Mouse (Mus musculus) limb, embryonic 15.5 days (tissue): ENCODE results near the gene Mrps34. TPM values are rescaled to one million over a fixed set of nuclear protein-coding genes. Genes with fewer than 3 reads are reported as not detected.
"Not testable (repeated sequence)": the region's sequence is repeated elsewhere in the genome, so short reads cannot be mapped to it uniquely, and the experiment has no call there.

ENCODE experiments used
- ATAC-seq: fragments of 200-750 bp; cut with Nextera tagmentation; 2 replicates; pipeline ENCODE4 v1.8.0; 2017; ENCODE audit warnings: low read depth, moderate TSS enrichment; ENCODE audit not compliant: insufficient number of reproducible peaks, low FRiP score, low TSS enrichment
- H3K27ac ChIP-seq: fragments of 300-500 bp; sonication (generic); 2 replicates; pipeline ENCODE4 v1.5.1; 2015; ENCODE audit warnings: moderate library complexity, mild to moderate bottlenecking, inconsistent platforms
- H3K27me3 ChIP-seq: fragments of 300-500 bp; sonication (generic); 2 replicates; pipeline ENCODE4 v1.6.1; 2015; ENCODE audit warnings: inconsistent platforms
- H3K36me3 ChIP-seq: fragments of 300-500 bp; sonication (generic); 2 replicates; pipeline ENCODE4 v1.6.1; 2015; ENCODE audit warnings: inconsistent platforms
- H3K4me1 ChIP-seq: fragments of 300-500 bp; sonication (generic); 2 replicates; pipeline ENCODE4 v1.6.1; 2015; ENCODE audit warnings: inconsistent platforms
- H3K4me2 ChIP-seq: fragments of 300-500 bp; sonication (generic); 2 replicates; pipeline ENCODE4 v1.6.1; 2015; ENCODE audit warnings: mild to moderate bottlenecking, inconsistent platforms
- H3K4me3 ChIP-seq: fragments of 300-500 bp; sonication (generic); 2 replicates; pipeline ENCODE4 v1.5.1; 2015; ENCODE audit warnings: mild to moderate bottlenecking, inconsistent platforms
- H3K9ac ChIP-seq: fragments of 300-500 bp; sonication (generic); 2 replicates; pipeline ENCODE4 v1.6.1; 2015; ENCODE audit warnings: inconsistent platforms
- H3K9me3 ChIP-seq: fragments of 300-500 bp; sonication (generic); 2 replicates; pipeline ENCODE4 v1.6.1; 2016; ENCODE audit warnings: inconsistent platforms
- WGBS: fragments of 180-500 bp; shearing (Covaris S2); methylation state at CpG from one replicate; pipeline ENCODE4 v1.1.7; 2015; 5-methylcytosine and 5-hydroxymethylcytosine counted together
- polyA plus RNA-seq: library from polyadenylated mRNA; unstranded; fragments of >200 nt; fragmentation: Nextera tagmentation; extraction: Ambion mirVana; gene quantifications from 2 replicates; pipeline ENCODE4 v1.2.1, GENCODE M21; 2015

Gene Mrps34
- polyA plus RNA-seq, 1 experiment from 2014 or later: 81.9 TPM

DNA sequence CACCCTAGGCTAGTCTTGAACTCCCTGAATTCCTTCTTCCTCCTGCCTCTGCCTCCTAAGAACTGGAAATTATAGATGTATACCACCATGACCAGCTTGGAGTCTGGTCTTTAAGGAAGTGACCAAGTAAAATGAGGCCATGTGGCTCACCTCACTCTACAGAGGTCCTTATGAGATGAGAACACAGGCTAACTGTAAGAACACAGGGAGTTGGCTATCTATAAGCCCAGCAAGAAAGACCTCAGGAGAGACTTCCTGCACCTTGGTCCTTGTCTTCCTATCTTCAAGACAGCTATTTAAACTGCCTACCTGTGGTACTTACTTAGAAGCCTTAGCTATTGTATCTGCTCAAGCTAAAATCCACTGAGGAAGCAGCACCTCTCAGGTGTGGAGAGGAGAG lies 19.1 kb downstream of the Mrps34 start:
- no peaks in the 10 kb centered on the region for H3K9me3 ChIP-seq
- ATAC-seq: no peak
- no peak overlapping the region for H3K27ac ChIP-seq
- no peaks in the 10 kb centered on the region for H3K27me3 ChIP-seq
- H3K9ac ChIP-seq: no peak overlapping the region
- no peak overlapping the region for H3K4me3 ChIP-seq
- H3K36me3 ChIP-seq: peaks cover 97% of the 10 kb centered on the region
- H3K4me2 ChIP-seq: no peak overlapping the region
- no peaks in the 10 kb centered on the region for H3K4me1 ChIP-seq

DNA sequence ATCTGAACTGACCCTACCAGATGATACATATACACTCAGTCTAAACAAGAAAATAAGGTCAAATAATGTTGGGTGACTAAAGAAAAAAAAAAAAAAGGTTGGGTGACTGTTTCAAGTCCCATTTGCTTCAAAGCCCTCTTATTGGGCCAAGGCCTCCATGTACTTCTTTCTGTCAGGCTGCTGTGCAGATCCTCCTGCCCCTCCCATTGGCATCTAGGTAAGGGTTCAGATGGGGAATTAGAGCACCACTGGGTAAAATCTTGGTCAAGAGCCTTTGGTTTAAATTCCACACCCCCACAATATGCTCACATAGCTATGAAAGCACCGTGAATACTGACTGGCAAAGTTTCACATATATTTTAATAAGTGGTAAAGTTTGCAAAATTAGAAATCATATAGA lies 28.3 kb downstream of the Mrps34 start:
- Histone ChIP-seq H3K36me3 (peaks cover 91% of the 10 kb centered on the region), H3K27me3 (no peaks in the 10 kb centered on the region), H3K27ac (no peak overlapping the region), H3K4me3 (no peak overlapping the region), H3K4me1 (no peaks in the 10 kb centered on the region), H3K4me2 (no peak overlapping the region), H3K9ac (no peak overlapping the region), H3K9me3 (no peaks in the 10 kb centered on the region)
- 93% methylated on average over 1 of the region's 1 CpGs for WGBS
- no peak for ATAC-seq

- no peak overlapping the region for H3K9ac ChIP-seq
- H3K4me1 ChIP-seq: peaks cover 8% of the 10 kb centered on the region; the same call in 1 of the 2 replicates
- ATAC-seq: no peak
- 61% methylated on average over 1 of the region's 1 CpGs for WGBS
- no peaks in the 10 kb centered on the region for H3K9me3 ChIP-seq
- peaks cover 35% of the 10 kb centered on the region for H3K36me3 ChIP-seq
- no peaks in the 10 kb centered on the region for H3K27me3 ChIP-seq
- no peak overlapping the region for H3K4me3 ChIP-seq
- H3K4me2 ChIP-seq: no peak overlapping the region
- H3K27ac ChIP-seq: no peak overlapping the region
These were observed 34.6 kb downstream of the Mrps34 start for GRCm38 (mm10) chr17:24929506-24929905.

DNA sequence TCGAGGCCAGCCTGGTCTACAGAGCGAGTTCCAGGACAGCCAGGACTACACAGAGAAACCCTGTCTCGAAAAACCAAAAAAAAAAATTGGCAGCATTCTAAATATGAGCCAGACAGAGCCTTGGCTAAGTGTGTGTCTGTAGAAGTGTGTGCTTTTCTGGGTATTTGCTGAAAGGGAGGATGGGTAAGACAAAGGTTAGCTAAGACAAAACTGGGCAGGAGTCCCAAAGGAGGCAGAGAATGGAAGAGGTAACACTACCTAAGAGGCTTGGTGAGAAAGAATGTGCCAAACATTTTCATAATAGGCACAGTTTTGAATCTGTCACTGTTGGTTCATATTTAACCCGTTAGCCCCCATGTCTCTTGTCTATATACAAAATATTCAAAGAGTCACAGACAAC lies 37.5 kb downstream of the Mrps34 start:
- no peak for ATAC-seq
- WGBS: 94% methylated on average over 4 of the region's 4 CpGs
- no peak overlapping the region for H3K4me2 ChIP-seq
- no peak overlapping the region for H3K4me3 ChIP-seq
- H3K27ac ChIP-seq: no peak overlapping the region
- no peaks in the 10 kb centered on the region for H3K9me3 ChIP-seq
- H3K9ac ChIP-seq: no peak overlapping the region
- H3K27me3 ChIP-seq: no peaks in the 10 kb centered on the region
- H3K4me1 ChIP-seq: peaks cover 22% of the 10 kb centered on the region
- peaks cover 12% of the 10 kb centered on the region for H3K36me3 ChIP-seq

DNA sequence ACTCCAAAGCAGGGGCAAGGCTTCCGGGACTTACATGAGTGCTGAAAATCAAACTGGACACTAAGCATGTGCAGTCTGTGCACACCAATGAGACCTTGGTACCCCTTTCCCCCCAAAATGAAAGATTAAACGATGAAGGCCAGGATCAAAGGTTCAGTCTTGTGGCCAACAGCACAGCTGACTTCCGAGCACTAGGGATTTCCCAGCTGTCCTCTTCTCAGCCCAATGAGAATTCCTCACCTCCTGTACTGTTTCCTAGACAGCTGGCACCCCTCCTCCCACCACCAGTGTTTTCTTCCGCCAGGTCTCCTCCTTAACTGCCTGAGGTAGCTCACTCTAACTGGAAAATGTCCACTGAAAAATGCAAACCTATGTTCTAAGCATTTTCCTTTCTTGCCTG lies 38.2 kb downstream of the Mrps34 start:
- Histone ChIP-seq H3K27me3 (no peaks in the 10 kb centered on the region), H3K4me3 (no peak overlapping the region), H3K27ac (no peak overlapping the region), H3K36me3 (peaks cover 6% of the 10 kb centered on the region; the same call in 1 of the 2 replicates), H3K4me2 (no peak overlapping the region), H3K9me3 (no peaks in the 10 kb centered on the region), H3K4me1 (peaks cover 22% of the 10 kb centered on the region), H3K9ac (no peak overlapping the region)
- no peak for ATAC-seq
- 74% methylated on average over 4 of the region's 4 CpGs for WGBS

DNA sequence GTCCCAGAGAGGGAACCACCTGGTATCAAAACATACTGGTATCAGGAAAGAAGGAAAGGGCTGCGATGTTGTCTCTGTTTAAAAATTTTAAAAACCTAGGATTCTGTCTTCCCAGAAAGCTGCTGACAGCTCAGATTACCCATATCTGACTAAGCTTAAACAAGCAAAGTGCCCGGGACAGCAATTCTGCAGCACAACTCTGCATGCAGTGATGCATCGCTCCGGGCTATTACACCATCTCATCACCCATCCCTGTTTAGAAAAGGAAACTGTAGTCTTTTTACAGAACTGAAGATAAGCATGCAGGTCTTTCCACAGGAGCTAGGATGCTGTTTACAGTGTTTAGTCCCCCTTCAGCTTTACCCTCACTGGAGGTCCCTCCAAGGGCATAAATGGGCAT lies 40.0 kb downstream of the Mrps34 start:
- peaks cover 22% of the 10 kb centered on the region for H3K4me1 ChIP-seq
- H3K36me3 ChIP-seq: peaks cover 6% of the 10 kb centered on the region; the same call in 1 of the 2 replicates
- no peaks in the 10 kb centered on the region for H3K9me3 ChIP-seq
- no peak overlapping the region for H3K27ac ChIP-seq
- peak overlapping the region; percentile 80; the same call in 1 of the 2 replicates for H3K9ac ChIP-seq
- WGBS: 79% methylated on average over 4 of the region's 4 CpGs
- peak overlapping the region; percentile 67; the same call in 1 of the 2 replicates for H3K4me2 ChIP-seq
- H3K27me3 ChIP-seq: no peaks in the 10 kb centered on the region
- no peak for ATAC-seq
- H3K4me3 ChIP-seq: peak overlapping the region; percentile 74

GRCm38 (mm10) chr17:24935666-24936065 lies 40.8 kb downstream of the Mrps34 start:
- ATAC-seq: no peak
- Histone ChIP-seq H3K9ac (peak overlapping the region; percentile 80), H3K36me3 (peaks cover 6% of the 10 kb centered on the region; the same call in 1 of the 2 replicates), H3K4me2 (peak overlapping the region; percentile 67), H3K27ac (no peak overlapping the region), H3K4me3 (peak overlapping the region; percentile 74), H3K9me3 (no peaks in the 10 kb centered on the region), H3K4me1 (peaks cover 22% of the 10 kb centered on the region), H3K27me3 (no peaks in the 10 kb centered on the region)

DNA sequence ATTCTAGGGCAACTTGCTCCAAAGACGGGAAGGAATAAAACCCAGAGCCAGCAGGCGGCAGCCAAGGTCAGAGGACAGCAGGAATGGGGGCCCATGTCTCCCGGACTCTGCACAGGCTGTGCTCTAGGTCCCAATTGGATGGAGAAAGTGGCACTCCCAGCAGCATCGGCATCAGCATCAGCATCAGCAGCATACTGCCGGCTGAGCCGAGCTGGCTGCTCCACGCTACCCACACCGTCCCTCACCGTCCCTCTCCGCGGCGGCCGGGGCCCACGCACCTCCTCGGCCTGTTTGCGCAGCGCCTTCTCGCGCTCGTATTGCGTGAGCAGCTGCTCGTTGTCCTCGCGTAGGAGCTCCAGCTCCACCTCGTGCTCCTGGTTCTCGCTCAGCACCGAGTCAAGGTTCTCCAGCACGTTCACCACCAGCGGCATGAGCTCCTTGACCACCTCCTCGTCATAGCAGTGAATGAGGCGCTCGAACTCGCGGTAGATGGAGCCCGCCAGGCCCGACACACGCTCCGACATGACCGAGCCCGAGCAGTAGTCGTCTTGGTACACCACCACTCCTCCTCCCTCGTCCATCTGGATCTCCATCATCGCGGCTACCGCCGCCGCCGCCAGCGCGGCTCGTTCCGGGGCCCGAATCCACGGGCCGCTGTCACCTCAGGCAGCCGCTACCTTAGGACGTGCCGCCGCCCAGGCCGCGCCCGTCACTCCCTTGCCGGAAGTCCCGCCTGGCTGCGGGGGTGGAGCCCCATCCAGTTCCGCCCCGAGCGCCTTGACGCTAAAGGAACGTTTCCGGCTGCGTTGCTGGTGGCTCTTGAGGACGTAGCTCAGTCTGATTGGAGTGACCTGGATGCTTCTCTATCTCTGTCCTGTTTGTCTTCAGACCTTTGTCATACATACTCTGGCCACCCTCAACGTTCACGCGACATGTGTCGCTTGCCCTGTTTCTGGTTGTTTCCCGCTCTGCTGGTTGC lies 41.6 kb downstream of the Mrps34 start, which contains the start of gene Mapk8ip3:
Gene Mapk8ip3, minus strand, starts transcription at position 719 of the 979 bp plus-strand sequence.
- peak within 1 kb of the TSS; percentile 74 for H3K4me3 ChIP-seq
- H3K27me3 ChIP-seq: no peaks in the 10 kb centered on the region
- peak within 1 kb of the TSS; percentile 82 for H3K27ac ChIP-seq
- H3K4me2 ChIP-seq: peak within 1 kb of the TSS; percentile 67
- under 1% methylated on average over 78 of the region's 78 CpGs for WGBS
- H3K4me1 ChIP-seq: peaks cover 22% of the 10 kb centered on the region
- no peaks in the 10 kb centered on the region for H3K9me3 ChIP-seq
- peaks cover 6% of the 10 kb centered on the region; the same call in 1 of the 2 replicates for H3K36me3 ChIP-seq
- ATAC-seq: peak; percentile 93
- H3K9ac ChIP-seq: peak within 1 kb of the TSS; percentile 80

- H3K4me3 ChIP-seq: peak overlapping the region; percentile 74
- H3K9me3 ChIP-seq: no peaks in the 10 kb centered on the region
- ATAC-seq: peak; percentile 20; the same call in 1 of the 2 replicates
- peak overlapping the region; percentile 67 for H3K4me2 ChIP-seq
- peak overlapping the region; percentile 82 for H3K27ac ChIP-seq
- H3K27me3 ChIP-seq: no peaks in the 10 kb centered on the region
- no peak overlapping the region for H3K9ac ChIP-seq
- 0 out of 2 replicates have a peak, but pooled peaks cover 8% of the 10 kb centered on the region for H3K36me3 ChIP-seq
- H3K4me1 ChIP-seq: peaks cover 22% of the 10 kb centered on the region
- WGBS: 47% methylated on average over 6 of the region's 6 CpGs
These were observed 42.4 kb downstream of the Mrps34 start for GRCm38 (mm10) chr17:24937266-24937665.

DNA sequence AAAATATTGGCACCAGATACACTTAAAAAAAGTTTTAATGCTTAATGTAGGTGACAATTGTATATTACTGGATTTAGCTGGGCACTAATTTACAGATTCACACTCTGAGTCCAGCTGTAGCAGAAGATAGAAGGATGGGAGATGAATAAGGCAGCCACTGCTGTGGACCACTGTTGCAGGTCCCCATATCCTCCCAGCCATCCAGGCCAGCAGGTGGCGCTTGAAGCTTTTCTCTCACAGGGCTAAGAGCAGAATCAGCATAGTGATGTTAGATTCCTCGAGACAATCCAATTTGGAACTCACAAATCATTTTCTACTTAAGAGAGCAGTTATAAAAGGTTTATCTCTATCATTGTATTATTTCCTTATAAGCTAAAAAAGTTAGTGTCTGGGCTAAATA lies 47.5 kb downstream of the Mrps34 start:
- H3K9ac ChIP-seq, H3K4me2 ChIP-seq, H3K4me1 ChIP-seq, H3K4me3 ChIP-seq, H3K27ac ChIP-seq, ATAC-seq, H3K27me3 ChIP-seq, H3K9me3 ChIP-seq: not testable (repeated sequence)
- 12% methylated on average over 2 of the region's 2 CpGs for WGBS
- H3K36me3 ChIP-seq: peaks cover 50% of the 10 kb centered on the region

DNA sequence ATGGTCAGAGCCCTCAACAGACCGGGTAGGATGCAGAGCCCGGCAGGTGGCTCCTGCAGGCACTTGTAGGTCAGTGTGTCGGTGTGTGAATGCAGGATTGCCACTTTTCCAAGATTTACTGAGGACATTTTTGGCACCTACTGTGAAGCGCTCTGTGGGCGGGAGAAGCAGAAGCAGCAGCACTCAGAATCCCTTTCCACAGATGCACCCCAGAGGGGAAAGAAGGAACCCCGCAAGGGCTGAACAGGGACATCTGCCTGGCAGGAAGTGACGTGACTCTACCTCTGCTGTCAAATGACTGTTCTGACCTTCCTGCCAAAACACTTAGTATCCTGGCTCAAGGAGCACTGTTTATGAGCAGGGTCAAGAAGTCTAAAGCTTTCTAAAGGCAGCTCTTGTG lies 48.1 kb downstream of the Mrps34 start:
- Histone ChIP-seq H3K27ac (no peak overlapping the region), H3K27me3 (no peaks in the 10 kb centered on the region), H3K4me1 (no peaks in the 10 kb centered on the region), H3K4me2 (no peak overlapping the region), H3K36me3 (peaks cover 56% of the 10 kb centered on the region), H3K9me3 (no peaks in the 10 kb centered on the region), H3K9ac (no peak overlapping the region), H3K4me3 (no peak overlapping the region)
- 90% methylated on average over 7 of the region's 7 CpGs for WGBS
- no peak for ATAC-seq

- H3K9me3 ChIP-seq, H3K9ac ChIP-seq, H3K4me3 ChIP-seq, H3K27ac ChIP-seq, ATAC-seq, H3K4me2 ChIP-seq, H3K4me1 ChIP-seq, H3K27me3 ChIP-seq: not testable (repeated sequence)
- WGBS: 83% methylated on average over 1 of the region's 1 CpGs
- H3K36me3 ChIP-seq: peaks cover 61% of the 10 kb centered on the region
These were observed 48.7 kb downstream of the Mrps34 start for GRCm38 (mm10) chr17:24943589-24943988.
